Mouse (Mus musculus) forebrain, embryonic 15.5 days (tissue): ENCODE measurements around the gene Spout1. TPM values are rescaled to one million over a fixed set of nuclear protein-coding genes. Genes with fewer than 3 reads are reported as not detected.
"Not testable (repeated sequence)": the region's sequence is repeated elsewhere in the genome, so short reads cannot be mapped to it uniquely, and the experiment has no call there.

Experiments
- ATAC-seq: fragments of 200-750 bp; cut with Nextera tagmentation; replicated peaks from 2 replicates; pipeline ENCODE4 v1.8.0; 2017; ENCODE audit warnings: mild to moderate bottlenecking, moderate TSS enrichment, moderate library complexity
- H3K27ac ChIP-seq: fragments of 300-500 bp; sonication (generic); replicated peaks from 2 replicates; pipeline ENCODE4 v1.5.1; 2015; ENCODE audit warnings: mild to moderate bottlenecking, inconsistent platforms
- H3K27me3 ChIP-seq: fragments of 300-500 bp; sonication (generic); 2 replicates; pipeline ENCODE4 v1.6.1; 2015; ENCODE audit warnings: inconsistent platforms
- H3K36me3 ChIP-seq: fragments of 300-500 bp; sonication (generic); 2 replicates; pipeline ENCODE4 v1.6.1; 2015; ENCODE audit warnings: mild to moderate bottlenecking, inconsistent platforms
- H3K4me1 ChIP-seq: fragments of 300-500 bp; sonication (generic); 2 replicates; pipeline ENCODE4 v1.6.1; 2015; ENCODE audit warnings: inconsistent platforms
- H3K4me2 ChIP-seq: fragments of 300-500 bp; sonication (generic); replicated peaks from 2 replicates; pipeline ENCODE4 v1.6.1; 2015; ENCODE audit warnings: mild to moderate bottlenecking, inconsistent platforms
- H3K4me3 ChIP-seq: fragments of 300-500 bp; sonication (generic); 2 replicates; pipeline ENCODE4 v1.5.1; 2015; ENCODE audit warnings: mild to moderate bottlenecking, inconsistent platforms
- H3K9ac ChIP-seq: fragments of 300-500 bp; sonication (generic); replicated peaks from 2 replicates; pipeline ENCODE4 v1.6.1; 2015; ENCODE audit warnings: mild to moderate bottlenecking, inconsistent platforms
- H3K9me3 ChIP-seq: fragments of 300-500 bp; sonication (generic); 2 replicates; pipeline ENCODE4 v1.6.1; 2016; ENCODE audit warnings: inconsistent platforms
- WGBS: fragments of 180-500 bp; shearing (Covaris S2); methylation state at CpG from one replicate; pipeline ENCODE4 v1.1.7; 2015; ENCODE audit warnings: mixed read lengths; 5-methylcytosine and 5-hydroxymethylcytosine counted together
- polyA plus RNA-seq: library from polyadenylated mRNA; unstranded; fragments of >200 nt; fragmentation: Nextera tagmentation; extraction: Ambion mirVana; gene quantifications from 2 replicates; pipeline ENCODE4 v1.2.1, GENCODE M21; 2015

Spout1 gene
- polyA plus RNA-seq, 1 experiment from 2014 or later: 62.4 TPM

DNA sequence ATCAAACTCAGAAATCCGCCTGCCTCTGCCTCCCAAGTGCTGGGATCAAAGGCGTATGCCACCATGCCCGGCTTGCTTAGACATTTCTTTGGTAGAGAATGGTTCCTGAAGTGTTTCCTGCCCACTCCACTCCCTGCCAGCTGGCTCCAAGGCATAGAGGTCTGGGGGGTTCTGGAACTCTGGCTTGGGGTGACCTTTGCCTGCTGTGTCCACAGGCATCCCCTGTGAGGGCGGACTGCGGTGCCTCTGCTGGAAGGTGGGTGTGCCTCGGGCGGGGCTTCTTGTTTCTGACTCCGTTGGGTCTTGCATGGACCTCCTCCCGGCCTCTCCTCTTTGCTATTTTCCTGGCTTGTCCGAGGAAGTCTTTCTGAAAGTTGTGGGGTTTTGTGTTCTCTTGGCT lies 41.8 kb downstream of the Spout1 start:
- Histone ChIP-seq H3K4me3 (no peak overlapping the region), H3K9ac (no peak overlapping the region), H3K27ac (no peak overlapping the region), H3K4me2 (no peak overlapping the region), H3K9me3 (no peaks in the 10 kb centered on the region), H3K36me3 (peaks cover 38% of the 10 kb centered on the region), H3K4me1 (peaks cover 21% of the 10 kb centered on the region), H3K27me3 (no peaks in the 10 kb centered on the region)
- WGBS: 95% methylated on average over 10 of the region's 10 CpGs
- no peak for ATAC-seq

DNA sequence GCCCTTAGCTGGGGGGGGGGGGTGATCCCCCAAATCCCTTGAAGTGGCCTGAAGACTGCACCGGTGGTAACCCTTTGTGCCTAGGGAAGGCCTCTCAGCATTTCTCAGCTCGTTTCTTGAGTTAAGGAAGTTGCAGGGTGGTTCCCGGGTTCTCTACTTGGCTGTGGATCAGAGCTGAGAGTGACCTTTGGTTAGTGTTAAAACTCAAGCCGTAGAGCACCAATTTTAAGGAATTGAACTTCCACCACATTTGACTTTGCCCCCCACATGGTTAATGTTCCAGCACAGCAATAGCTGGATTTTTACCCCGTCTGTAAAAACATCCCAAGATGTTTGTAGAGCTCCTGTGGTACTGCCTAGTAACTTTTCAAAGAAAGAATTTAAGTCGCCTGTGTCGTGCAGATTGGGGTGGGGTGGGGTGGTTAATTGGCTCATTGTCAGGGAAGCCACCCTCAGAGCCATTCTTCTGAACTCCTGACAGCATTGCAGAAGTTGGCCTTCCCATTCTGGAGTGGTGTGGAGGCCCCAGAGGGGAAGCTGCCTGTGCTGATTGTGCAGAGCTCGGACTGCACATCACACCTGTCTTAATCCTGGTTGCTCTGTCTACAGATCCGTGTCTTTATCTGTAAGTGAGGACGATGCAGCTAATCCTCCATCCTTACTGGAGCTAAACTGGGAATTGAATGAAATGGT lies 43.2 kb downstream of the Spout1 start:
- Histone ChIP-seq H3K9me3 (no peaks in the 10 kb centered on the region), H3K9ac (peak overlapping the region; percentile 82), H3K27me3 (no peaks in the 10 kb centered on the region), H3K4me1 (peaks cover 21% of the 10 kb centered on the region), H3K4me3 (peak overlapping the region; percentile 94), H3K27ac (no peak overlapping the region), H3K4me2 (peak overlapping the region; percentile 80), H3K36me3 (peaks cover 24% of the 10 kb centered on the region)
- no peak for ATAC-seq
- 46% methylated on average over 10 of the region's 10 CpGs for WGBS

DNA sequence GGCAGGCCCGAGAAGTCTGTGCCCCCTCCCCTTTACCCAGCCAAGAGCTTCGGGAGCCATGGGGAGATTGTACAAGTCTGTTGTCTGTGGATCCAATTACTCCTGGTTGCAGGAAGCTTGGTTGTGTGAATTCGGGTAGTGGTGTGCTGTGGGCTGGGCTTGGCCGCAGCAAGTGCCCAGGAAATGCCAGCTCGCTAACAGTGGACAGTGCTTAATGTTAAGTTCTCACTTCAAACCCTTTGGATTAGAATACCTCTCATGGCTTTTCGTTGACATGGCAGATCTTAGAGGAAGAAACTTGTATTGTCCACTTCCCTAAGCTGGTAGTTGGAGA lies 43.9 kb downstream of the Spout1 start:
- Histone ChIP-seq H3K4me3 (peak overlapping the region; percentile 94), H3K4me2 (peak overlapping the region; percentile 80), H3K27me3 (no peaks in the 10 kb centered on the region), H3K9me3 (no peaks in the 10 kb centered on the region), H3K27ac (no peak overlapping the region; the same call in 1 of the 2 replicates), H3K4me1 (peaks cover 21% of the 10 kb centered on the region), H3K36me3 (peaks cover 19% of the 10 kb centered on the region), H3K9ac (peak overlapping the region; percentile 82)
- ATAC-seq: peak; percentile 3; the same call in 1 of the 2 replicates
- WGBS: 26% methylated on average over 6 of the region's 6 CpGs

DNA sequence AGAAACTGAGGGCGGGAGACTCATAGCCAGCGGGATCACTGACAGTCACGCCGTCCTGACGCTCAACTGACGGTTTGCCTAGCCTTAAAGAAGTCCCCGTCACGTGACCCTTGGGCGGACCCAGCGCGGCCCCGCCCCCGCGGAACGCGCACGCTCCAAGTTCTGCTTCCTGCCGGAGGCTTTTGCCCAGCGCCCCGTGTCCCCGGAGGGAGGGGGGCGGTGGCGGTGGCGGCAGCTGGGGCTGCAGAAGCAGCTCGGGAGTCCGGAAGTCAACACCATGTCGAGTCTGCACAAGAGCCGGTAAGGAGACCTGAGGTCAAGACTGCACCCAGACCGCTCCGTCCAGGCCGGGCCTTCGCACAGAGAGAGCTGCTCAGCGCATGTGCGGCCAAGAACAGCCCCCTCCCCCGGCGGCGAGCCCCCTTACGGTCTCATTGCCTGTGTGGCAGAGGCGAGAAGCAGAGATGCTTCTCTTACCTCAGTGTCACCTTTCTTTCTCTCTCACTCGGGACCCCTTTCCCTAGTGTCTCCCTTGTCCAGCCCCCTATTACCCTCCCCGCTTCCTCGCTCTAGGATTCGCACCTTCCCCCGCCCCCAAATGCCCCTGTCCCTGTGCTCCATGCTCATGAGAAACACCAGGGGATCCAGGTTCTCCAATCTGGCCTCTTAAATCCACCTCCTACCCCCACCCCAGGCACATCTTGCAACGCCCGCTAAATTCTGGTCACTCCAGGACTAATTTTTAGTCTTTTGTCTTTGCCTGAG lies 44.5 kb downstream of the Spout1 start, which contains the start of gene Tbc1d13:
Gene Tbc1d13 (plus strand): TSS at position 134 of the 765 bp plus-strand sequence.
- ATAC-seq: peak; percentile 94
- Histone ChIP-seq H3K4me1 (peaks cover 21% of the 10 kb centered on the region), H3K27me3 (no peaks in the 10 kb centered on the region), H3K27ac (peak within 1 kb of the TSS; percentile 78), H3K4me3 (peak within 1 kb of the TSS; percentile 94), H3K36me3 (peaks cover 16% of the 10 kb centered on the region), H3K9ac (peak within 1 kb of the TSS; percentile 82), H3K4me2 (peak within 1 kb of the TSS; percentile 80), H3K9me3 (no peaks in the 10 kb centered on the region)
- under 1% methylated on average over 46 of the region's 46 CpGs for WGBS

DNA sequence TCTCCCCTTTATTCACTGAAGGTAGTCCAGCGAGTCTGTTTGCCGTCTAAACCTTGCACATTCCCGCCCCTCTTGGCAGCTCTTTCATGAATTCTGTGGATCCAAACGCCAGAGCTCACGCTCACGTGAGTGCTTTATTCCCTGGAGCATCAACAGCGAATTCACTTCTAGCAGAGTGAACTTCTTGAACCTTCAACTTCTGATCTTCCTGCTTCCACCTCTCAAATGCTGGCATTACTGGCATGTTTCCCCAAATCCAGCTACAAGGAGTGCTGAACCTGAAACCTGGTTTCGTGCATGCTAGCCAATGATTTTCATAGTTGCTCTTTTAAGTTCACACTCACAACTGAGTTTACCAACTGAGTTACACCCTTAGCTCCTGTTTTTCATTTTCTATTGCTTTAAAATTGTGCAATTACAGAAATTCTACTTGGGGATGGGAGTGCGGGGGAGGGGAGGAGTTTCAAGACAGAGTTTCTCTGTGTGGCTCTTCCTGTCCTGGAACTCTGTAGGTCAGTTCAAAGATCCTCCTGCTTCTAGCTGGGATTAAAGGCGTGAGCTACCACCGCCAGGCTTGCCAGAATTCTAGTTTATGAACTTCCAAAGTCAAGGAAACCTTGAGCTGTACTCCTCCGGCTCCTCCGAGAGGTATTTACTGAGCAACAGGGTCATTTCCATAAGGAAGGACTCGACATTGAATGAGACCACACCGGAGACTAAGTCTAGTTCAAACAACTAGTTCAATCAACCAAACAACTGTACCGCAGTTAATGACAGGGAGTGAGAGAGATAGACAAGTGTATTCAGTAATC lies 45.3 kb downstream of the Spout1 start:
- Histone ChIP-seq H3K9ac (peak overlapping the region; percentile 82), H3K4me2 (peak overlapping the region; percentile 80), H3K27ac (peak overlapping the region; percentile 78), H3K27me3 (no peaks in the 10 kb centered on the region), H3K4me3 (peak overlapping the region; percentile 94), H3K4me1 (peaks cover 21% of the 10 kb centered on the region), H3K9me3 (no peaks in the 10 kb centered on the region), H3K36me3 (peaks cover 16% of the 10 kb centered on the region; the same call in 1 of the 2 replicates)
- 20% methylated on average over 16 of the region's 16 CpGs for WGBS
- ATAC-seq: no peak

DNA sequence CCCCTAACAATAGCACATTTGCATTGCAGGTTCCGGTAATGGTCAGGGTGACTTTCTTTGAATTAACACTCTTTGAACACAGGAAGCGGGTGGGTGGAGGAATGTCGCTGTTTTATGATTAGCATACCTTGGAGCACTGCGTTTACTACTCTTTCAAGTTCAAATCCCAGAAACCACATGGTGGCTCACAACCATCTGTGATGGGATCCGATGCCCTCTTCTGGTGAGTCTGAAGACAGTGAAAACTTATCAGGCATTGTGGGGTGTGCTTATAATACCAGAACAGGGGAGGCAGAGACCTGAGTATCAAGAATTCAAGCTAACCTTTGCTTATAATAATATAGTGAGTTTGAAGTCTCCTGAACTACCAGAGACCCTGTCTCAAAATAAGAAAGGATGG lies 47.0 kb downstream of the Spout1 start:
- ATAC-seq, H3K9ac ChIP-seq, H3K27me3 ChIP-seq, H3K27ac ChIP-seq, H3K4me2 ChIP-seq, H3K4me3 ChIP-seq, H3K36me3 ChIP-seq, H3K9me3 ChIP-seq: not testable (repeated sequence)
- H3K4me1 ChIP-seq: peaks cover 21% of the 10 kb centered on the region
- WGBS: 59% methylated on average over 5 of the region's 5 CpGs

DNA sequence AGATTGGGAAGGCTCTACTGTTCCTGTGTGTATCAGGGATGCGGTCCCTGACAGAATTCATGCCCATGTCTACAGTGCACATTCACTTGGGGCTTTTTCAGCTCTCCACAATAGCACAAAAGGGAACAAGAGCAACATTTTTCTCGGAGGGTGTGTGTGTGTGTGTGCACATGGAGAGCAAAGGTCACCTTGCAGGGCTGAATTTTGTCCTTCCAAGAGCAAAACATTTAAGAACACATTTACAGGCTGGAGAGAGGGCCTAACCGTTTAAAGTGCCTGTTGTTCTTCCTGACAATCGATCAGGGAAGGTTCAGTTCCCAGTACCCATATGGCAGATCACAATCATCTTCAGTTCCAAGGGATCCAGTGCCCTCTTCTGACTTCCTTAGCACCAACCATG lies 48.1 kb downstream of the Spout1 start:
- no peaks in the 10 kb centered on the region for H3K9me3 ChIP-seq
- H3K4me3 ChIP-seq: no peak overlapping the region
- no peak overlapping the region for H3K9ac ChIP-seq
- H3K27ac ChIP-seq: no peak overlapping the region
- no peaks in the 10 kb centered on the region for H3K27me3 ChIP-seq
- H3K4me2 ChIP-seq: no peak overlapping the region
- 81% methylated on average over 4 of the region's 4 CpGs for WGBS
- H3K4me1 ChIP-seq: peaks cover 19% of the 10 kb centered on the region
- ATAC-seq: no peak
- H3K36me3 ChIP-seq: no peaks in the 10 kb centered on the region

DNA sequence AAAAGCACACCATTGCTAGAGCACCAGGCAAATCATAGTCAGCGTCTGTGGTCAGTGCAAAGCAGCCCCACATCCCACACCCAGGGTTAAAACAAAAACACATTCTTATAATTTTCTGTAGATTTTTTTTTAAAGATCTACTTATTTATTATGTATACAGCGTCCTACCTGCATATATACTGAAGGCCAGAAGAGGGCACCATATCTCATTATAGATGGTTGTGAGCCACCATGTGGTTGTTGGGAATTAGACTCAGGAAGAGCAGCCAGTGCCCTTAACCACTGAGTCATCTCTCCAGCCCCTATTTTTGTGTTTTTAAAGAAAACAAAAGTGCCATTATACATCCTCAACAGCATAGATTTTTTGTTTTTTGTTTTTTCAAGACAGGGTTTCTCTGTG lies 49.5 kb downstream of the Spout1 start:
- H3K27me3 ChIP-seq: no peaks in the 10 kb centered on the region
- no peak overlapping the region for H3K4me3 ChIP-seq
- no peak overlapping the region for H3K27ac ChIP-seq
- no peak overlapping the region for H3K9ac ChIP-seq
- H3K4me1 ChIP-seq: peaks cover 14% of the 10 kb centered on the region
- ATAC-seq: no peak
- H3K36me3 ChIP-seq: no peaks in the 10 kb centered on the region
- H3K9me3 ChIP-seq: no peaks in the 10 kb centered on the region
- WGBS: 38% methylated on average over 2 of the region's 2 CpGs
- no peak overlapping the region for H3K4me2 ChIP-seq

DNA sequence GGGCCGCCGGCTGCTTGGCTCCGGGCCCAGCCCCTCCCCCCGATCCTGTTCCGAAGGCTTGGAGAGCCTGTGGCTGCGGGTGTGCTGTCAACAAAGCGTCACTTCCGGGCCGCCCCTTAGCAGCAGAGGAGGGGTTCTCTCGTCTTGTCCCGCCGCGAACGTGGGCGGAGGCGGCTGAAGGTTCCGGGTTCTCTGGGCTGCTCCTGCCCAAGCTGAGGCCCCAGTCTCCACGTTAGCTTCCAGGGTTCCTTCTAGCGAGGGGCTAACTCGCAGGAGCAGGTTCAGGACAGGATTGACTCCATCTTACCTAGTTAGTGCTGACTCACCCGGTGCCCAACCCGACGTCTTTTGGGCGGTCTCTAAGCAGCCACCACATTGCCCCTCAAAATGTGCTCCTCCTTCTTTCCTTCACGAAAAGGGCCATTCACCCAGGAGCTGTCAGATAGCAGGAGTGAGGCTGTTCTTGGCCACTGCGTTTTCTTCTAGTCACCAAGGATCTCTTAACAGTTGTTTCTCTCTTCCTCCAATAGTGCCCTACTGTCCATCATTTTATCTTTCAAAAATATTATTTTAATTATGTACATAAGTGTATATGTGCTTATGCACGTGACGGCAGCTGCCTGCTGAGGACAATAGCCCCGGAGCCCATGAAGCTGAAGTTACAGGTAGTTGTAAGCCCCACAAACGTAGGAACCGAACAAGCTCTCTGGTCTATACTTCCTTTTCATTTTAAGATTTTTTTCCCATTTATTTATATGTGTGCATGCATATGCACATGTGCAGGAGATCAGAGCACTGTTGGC lies 53.6 kb downstream of the Spout1 start, which contains the start of gene Zer1:
Gene Zer1 (minus strand): TSS at position 114 of the 803 bp plus-strand sequence.
- no peaks in the 10 kb centered on the region for H3K36me3 ChIP-seq
- WGBS: 8% methylated on average over 31 of the region's 31 CpGs
- H3K4me2 ChIP-seq: peak within 1 kb of the TSS; percentile 89
- H3K9ac ChIP-seq: peak within 1 kb of the TSS; percentile 94
- H3K27ac ChIP-seq: peak within 1 kb of the TSS; percentile 95
- H3K9me3 ChIP-seq: no peaks in the 10 kb centered on the region
- H3K27me3 ChIP-seq: no peaks in the 10 kb centered on the region
- peak; percentile 96 for ATAC-seq
- H3K4me3 ChIP-seq: peak within 1 kb of the TSS; percentile 82
- peaks cover 35% of the 10 kb centered on the region for H3K4me1 ChIP-seq

DNA sequence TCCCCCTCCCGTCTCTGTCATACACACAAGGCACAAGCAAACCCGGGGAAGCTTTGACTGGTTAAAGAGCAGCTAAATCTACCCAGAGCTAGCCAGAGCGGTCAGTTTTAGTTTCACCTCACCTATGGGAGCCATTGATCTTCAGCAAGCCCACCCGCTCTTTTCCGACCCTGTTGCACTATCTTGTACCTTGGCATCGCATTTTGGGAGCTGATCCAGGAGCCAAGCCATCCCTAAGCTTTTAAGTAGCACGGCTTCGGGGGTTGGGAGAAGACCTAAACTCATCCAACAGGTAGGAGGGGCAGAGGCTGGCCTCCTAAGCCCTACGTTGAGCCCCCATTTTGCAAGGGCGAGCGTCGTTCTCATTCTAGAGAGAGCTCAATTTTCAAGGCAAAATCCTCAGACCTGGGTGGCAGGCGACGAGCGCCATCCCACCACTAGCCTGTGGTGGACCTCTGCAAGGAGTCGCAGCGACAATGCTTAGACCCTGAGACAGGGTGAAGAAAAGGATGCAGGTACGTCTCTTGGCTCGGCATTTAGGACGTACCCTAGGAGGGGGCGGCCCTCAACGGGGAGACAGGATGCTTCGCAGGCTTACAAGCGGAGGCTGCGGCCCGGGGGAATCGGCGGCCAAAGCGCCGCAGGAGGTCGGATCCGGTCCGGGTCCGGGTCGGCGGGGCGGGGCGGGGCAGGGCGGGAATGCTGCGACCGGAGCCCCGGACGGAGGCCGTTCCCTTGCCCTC lies 54.4 kb downstream of the Spout1 start:
- peak overlapping the region; percentile 94 for H3K9ac ChIP-seq

More for the DNA sequence above, 54.4 kb downstream of the Spout1 start:
- Histone ChIP-seq H3K36me3 (no peaks in the 10 kb centered on the region), H3K4me1 (peaks cover 43% of the 10 kb centered on the region), H3K27me3 (no peaks in the 10 kb centered on the region), H3K27ac (peak overlapping the region; percentile 95), H3K4me3 (peak overlapping the region; percentile 82), H3K4me2 (peak overlapping the region; percentile 89), H3K9me3 (no peaks in the 10 kb centered on the region)
- peak; percentile 69 for ATAC-seq
- under 1% methylated on average over 44 of the region's 44 CpGs for WGBS
